Mouse (Mus musculus) adrenal gland, adult 18-20 months (tissue): ENCODE results near the gene Fcor. TPM values are rescaled to one million over a fixed set of nuclear protein-coding genes. Genes with fewer than 3 reads are reported as not detected.

Source experiments
- DNase-seq, 2 experiments: peaks; one replicate each; pipeline ENCODE4 v3.0.0; 2021 to 2022; ENCODE audit warnings: low spot score in 2 of 2
- total RNA-seq, 2 experiments: library from RNA; stranded (reverse); gene quantifications; 1 replicate in 1 of 2; 2 replicates in 1 of 2; pipeline ENCODE4 v1.2.3; 2021

Gene Fcor
- total RNA-seq, 2 experiments from 2014 or later = 37.9 to 110 TPM

DNA sequence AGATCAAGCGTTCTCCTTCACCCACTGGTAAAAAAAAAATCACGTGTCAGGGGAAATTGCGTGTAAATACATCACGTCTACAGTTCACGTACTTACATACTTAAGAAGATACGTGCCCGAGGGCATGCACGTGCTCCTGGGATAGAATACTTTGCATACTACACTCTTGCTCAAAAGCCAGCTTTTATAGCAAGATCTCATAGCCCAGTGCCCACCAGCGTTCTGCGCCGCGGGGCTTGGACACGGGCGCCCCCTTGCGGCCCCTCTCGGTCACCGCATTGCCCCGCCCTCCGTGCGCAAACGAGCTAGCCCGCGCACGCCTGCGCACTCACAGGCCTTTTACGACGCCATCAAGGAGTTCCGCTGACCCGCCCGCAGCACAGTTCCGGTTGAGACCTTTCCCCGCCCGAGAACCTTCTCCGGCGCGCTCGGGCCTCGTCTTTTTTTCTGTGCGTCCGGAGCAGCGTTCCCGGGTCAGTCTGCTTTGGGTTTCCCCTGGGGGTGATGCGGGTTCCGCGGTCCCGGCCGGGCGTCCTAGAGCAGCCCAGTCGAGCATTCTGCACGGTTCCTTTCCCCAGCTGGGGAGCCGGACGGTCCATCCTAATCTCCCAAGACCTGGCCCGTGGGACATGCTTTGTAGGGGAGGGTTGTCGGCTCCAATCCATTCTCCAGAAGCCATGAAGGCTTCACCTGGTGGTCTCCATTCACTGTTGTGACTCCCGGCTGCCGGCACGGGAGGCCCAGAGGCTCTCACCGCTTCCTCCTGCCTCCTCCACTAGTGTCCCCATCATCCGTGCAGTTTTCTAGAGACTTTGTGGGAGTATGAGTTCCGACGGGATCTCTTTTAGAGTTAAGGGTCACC, 4.2 kb upstream of the Fcor start, which contains the start of gene Trappc5:
Gene Trappc5 (plus strand): TSS at position 169 of the 862 bp plus-strand sequence.
- peak; percentile 95 for DNase-seq

DNA sequence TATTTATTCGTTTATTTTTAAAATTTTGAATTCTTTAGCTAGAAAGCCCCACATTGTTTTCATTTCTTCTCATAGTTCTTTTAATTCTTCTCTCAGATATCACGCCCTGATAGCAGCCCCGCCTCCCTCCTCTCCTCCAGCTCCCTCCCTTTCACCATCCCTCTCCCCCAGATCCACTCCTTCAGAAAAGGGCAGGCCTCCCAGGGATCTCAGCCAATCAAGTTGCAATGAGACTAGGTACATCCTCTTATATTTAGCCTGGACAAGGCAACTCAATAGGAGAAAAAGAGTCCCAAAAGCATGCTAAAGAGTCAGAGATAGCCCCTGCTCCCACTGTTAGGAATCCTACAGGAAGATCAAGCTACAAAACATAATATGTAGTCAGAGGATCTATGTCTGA, 2.5 kb upstream of the Fcor start:
- no peak for DNase-seq

DNA sequence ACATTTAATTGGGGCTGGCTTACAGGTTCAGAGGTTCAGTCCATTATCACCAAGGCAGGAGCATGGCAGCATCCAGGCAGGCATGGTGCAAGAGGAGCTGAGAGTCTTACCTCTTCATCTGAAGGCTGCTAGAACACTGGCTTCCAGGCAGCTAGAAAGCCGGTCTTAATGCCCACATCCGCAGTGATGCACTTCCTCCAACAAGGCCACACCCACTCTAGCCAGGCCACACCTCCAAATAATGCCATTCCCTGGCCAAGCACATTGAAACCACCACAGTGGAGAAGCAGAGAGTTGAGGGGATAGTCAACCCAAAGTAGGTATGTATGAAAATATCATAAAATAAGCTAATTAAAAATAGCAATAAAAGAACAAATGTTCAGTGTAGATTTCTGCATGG, 1.8 kb downstream of the Fcor start:
- DNase-seq = no peak

DNA sequence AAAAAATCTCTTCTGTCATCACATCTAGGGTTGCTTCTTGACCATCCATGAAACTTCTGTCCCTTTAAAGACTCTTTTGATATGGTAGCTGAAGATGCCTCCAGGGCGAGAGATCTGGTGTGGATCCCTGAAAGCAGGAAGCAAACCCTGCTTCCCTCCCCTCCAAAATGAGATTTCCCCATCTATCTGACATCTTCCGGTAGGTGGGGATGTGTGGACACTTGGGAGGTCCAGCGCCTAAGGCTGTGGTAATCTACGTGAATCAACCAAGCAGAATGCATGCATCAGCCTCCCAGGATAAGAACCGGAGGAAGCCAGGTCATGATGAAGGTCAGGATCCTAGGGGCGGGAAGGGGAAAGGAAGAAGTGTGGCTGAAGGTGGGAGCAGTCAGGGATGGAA, 6.7 kb downstream of the Fcor start, which contains the start of gene Mcemp1:
Gene Mcemp1 (plus strand): TSS at position 248 of the 400 bp plus-strand sequence.
- no peak for DNase-seq

DNA sequence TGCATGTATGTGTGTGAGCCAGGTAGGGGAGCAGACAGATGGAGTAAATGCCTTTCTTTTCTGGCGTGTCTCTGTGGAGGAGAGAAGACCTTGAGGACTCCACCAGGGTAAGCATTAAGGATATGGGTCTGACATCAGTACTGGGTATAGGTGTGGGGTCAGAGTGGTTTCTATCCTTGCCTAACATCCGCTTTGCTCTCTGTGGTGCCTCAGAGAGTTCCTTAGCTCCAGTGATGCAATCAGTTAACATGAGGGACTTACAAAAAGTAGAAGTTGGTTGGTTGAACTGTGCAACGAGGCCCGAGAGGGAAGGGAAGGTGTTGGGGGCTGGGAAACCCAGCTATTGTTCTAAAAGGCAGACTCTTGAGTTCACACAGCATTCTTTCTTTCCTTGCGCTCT, 7.8 kb downstream of the Fcor start:
- DNase-seq = no peak

DNA sequence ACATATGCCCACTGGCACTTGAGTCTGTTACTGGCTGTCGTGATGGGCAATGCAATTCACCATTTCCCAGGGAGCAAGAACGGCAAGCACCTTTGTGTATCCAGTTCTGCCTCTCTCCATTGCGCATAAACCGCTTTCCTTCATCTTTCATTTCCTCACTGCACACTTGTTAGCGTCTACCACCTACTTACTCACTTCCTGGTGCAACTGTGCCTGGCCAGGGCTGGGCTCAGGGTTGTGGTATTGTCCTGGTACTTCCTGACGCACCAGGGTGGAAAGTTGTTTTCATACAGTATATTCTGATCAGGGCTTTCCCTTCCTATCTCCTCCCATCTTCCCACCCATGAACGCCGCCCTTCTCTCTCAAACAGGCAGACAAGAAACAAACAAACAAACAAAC, 11.3 kb downstream of the Fcor start:
- DNase-seq = no peak

DNA sequence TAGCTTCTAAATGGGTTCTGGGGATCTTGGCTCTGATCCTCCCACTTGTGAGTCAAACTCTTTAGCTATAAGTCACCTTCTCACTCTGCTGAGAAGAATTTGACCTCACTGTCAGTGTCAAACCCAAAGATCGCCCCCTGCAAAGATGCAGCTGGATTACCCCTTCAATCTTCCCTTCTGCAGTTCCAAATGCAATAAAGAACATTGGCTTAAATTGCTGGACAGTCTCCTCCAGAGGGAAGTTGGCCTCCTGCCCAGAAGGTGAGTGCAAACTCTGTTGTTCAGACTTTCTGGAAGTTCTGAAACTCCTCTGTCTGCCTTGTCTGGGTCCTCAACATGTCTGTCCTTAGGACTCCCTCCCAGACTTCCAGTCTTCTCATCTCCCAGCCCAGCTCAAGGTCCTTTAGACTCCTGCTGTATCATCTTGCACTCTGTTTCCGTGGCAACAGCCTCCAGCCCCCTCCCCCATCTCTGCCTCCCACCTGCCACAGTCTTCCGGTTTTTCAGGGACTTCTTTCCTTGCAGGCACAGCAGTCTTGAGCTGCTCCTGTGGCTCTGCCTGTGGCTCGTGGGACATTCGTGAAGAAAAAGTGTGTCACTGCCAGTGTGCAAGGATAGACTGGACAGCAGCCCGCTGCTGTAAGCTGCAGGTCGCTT, 15.3 kb downstream of the Fcor start:
- DNase-seq = no peak

DNA sequence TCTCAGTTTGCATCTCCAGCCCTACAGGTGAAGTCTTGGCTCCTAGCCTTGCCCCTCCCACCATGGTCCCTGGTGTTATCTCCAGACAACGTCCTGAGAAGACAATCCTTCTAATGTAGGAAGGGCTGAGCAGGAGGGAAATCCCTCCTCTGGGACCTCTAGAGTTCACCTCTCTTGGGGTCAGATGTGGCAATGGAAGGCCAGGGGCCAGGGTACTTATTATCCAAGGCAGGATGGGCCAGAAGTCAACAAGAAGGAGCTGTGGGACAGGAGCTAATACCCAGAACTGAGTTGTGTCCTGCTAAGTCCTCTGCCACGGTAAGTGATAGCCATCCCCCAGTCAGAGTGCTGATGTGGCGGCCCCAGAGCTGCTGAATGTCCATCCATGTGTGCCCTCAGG, 16.6 kb downstream of the Fcor start, which contains the start of gene Retn:
Gene Retn (plus strand): TSS at position 245 of the 400 bp plus-strand sequence.
- DNase-seq = no peak

DNA sequence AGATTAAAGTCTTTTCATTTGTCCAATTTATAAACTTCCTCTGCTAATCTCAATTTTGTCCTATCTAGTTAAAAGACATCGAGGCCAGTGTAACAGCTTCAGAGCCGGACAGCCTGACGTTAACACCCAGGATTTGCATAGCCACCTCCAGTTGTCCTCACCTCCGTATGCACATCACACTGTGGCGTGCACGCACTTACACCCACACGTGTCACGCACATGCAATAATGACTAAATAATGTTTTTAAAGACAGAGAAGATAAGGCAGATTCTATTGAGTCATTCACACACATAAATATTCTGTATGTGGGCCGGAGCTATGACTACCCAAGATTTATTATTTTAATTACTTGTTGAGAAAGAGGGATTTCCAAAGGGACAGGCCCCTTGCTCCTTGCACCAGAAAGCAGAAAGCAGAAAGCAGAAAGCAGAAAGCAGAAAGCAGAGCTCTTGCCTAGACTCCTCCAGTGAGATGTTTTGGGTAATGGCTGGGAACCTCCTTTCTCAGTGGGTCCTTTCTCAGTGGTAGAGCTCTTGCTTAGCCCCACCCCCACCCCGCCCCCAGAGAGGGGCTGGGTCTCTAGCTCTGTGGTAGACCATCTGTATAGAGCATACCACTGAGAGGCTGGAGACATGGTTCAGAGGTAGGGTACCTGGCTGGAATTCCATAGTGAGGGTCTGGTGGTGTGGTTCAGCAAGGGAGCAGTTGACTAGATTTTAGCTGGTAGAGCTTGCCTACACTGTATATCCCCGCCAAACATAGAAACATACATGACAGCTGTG, 17.2 kb downstream of the Fcor start:
- no peak for DNase-seq

DNA sequence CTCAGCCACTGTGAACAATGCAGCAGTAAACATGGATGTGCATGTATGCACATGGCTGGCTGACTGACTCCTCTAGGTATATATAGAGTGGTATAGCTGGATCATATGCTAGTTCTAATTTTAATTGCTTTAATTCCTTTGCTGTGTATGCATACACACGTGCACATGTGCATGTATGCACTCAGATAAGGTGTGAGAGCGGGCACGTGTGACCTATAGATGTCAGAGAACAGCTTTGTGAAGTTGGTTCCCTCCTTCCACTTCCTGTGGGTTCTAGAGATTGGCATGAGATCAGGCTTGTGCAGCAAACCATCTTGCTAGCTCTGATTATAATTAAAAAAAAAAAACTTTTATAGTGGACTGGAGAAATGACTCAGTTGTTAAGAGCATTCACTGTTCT, 19.3 kb downstream of the Fcor start:
- DNase-seq = no peak

DNA sequence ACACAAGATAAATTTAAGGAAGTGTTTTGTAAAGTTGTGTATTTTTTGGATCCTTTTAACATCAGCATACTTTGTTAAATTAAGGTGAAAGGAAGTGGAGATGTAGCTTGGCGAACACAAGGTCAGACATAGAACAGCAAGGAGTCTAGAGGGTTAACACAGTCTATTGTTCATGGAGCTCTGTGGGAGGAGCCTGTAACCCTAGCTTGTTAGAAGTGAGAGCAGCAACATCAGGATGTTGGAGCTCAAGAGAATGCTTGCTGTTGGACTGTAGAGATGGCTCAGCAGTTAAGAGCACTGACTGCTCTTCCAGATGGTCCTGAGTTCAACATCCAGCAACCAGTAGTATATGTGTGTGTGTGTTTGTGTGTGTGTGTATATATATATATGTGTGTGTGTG, 23.2 kb downstream of the Fcor start:
- DNase-seq = no peak

DNA sequence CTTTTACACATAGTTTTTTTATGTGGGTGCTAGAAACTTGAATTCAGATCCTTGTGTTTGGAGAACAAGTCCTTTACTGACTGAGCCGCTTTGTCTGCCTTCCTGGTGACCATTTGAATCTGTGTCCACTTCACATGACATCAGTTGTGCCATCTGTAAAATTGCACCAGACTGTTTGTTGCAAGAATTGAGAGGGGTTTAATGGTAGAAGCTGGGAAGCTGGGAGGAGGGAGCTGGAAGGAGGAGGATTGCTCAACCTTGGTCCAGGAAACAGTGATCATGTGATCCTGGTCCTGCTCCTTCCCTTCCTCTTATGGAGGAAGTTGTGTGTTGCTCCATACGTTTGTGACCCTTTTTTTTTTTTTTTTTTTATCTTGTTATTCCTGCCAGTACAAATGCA, 23.9 kb downstream of the Fcor start:
- DNase-seq = no peak

DNA sequence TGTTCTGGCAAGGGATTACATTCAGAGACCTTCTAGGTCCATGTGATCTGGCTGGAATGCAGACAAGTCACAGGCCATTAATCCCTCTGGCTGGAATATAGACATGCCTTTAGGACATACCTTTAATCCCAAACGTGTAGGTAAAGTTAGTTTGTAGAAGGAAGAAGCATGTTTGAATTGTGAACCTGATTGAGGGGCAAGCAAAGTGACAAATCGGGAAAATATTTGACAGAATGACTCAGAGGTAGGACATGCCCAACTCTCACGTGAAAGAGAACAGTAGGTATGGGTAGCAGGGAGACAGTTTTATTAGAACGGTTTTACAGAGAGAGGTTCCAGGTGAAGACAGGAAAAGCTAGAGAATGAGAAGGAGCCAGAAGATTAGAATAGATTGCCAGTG, 24.6 kb downstream of the Fcor start:
- DNase-seq = no peak

DNA sequence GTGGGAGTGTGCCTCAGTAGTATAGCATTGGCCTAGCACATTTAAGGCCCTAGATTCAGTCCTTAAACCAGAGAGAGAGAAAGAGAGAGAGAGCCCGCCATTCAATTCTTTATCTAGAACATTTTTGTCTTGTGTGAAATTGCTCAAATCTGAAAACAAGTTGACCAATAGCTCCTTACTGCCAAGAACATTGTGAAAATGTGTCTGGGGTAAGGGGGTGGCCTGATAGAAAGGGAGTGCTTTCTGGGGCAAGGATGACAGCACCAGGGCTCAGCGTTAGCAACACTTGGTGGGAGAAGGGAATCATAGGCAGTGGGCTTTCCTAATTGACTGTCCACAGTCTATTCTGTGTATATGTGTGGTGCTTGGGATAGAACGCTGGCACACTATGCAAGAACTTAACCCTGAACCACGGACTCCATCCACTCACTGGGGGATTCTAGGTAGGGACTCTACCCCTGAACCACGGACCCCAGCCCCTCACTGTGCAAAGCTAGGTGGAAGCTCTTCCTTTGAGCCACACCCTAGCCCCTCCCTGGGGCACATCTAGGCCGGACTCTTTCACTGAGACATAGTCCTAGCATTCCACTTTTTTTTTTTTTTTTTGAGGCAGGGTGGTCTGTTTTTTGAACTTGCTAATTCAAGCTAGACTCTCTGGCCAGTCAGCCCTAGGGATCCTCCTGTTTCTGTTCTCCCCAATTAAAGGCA, 25.2 kb downstream of the Fcor start:
- DNase-seq = no peak

DNA sequence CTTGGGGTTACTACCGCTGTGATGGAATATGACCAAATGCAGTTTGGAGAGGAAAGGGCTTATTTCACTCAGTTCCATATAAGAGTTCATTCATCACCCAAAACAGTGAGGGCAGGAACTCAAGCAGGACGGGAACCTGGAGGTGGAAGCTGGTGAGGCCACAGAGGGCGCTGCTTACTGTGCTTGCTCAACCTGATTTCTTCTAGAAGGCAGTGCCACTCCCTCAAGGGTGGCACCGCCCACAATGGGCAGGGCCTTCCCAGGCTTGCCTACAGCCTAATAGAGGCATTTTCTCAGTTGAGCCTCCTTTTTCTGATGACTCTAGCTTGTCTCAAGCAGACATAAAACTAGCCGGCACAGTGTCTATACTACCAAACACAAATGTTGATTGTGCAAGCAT, 26.4 kb downstream of the Fcor start:
- peak; percentile 24 to 42 for DNase-seq

DNA sequence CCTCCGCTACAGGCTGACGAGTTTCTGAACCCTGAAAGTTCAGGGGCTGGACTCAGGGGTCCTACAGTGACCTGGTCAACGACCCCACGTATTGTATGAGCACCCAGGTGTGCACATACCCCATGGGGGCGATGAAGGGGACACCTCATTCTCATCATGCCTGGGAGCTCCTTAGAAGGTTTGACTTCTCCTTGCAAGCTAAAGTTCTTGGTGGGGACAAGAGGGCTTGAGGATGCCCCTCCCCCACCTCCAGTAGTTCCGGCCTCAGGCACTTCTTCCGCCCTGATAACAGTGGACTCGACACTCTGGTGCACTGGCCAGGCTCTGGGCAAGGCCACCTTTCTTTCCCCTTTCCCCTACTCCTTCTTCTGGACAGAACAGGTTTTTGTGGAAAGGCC, 40.7 kb downstream of the Fcor start:
- no peak for DNase-seq

DNA sequence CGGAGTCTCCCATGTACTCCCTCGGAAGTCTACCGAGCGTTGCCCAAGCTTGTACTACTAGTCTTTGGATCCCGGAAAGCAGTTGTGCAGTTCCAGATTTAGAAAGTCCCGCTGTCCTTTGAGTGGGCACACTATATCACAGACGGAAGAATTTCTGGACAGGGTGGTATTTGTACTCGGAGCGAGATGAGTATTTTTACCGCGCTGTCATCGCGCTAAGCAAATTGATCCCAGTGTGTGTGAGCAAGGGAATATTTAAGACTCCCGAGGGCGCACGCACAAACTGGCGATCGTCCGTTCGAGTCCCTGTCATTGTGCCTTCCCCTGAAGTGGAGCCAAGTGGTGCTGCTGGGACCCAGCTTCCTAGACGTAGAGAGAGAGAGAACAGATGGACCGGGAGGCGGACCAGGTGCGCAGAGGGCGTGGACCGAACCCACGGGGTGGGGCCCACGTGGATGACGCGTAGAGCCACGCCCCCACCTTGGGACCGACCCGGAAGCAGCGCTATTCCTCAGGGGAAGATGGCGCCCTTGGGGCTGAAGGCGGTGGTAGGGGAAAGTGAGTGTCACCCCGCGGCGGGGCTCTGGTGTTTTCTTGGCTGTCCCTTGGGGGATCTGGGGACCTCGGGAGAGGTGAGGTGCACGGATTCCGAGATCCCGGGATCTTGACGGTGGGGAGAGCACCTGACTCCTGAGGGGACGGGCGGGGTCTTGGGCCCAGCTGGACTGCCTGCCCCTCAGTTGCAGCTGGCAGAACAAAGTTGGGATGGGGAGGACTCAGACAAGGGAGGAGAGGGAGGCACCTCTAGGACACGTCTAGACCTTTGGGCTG, 41.3 kb downstream of the Fcor start, which contains the start of gene Stxbp2:
Gene Stxbp2 (plus strand): TSS at position 309 of the 831 bp plus-strand sequence.
- DNase-seq = peak; percentile 69 to 70

DNA sequence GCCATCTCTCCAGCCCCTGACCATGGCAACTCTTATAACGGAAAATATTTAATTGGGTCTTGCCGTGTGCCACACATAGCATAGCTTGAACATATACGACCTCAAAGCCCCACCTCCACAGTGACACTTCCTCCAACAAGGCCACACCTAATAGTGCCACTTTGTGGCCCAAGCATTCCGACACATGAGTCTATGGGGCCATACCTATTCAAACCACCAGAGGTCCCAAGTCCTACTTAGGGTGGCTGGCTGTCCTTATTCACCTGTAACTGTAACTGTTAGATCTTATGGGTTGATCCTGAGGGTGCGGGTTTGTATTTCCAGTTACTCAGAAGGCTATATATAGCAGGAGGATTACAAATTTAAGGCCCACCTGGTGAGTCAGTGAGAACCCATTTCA, 44.1 kb downstream of the Fcor start:
- DNase-seq = no peak

DNA sequence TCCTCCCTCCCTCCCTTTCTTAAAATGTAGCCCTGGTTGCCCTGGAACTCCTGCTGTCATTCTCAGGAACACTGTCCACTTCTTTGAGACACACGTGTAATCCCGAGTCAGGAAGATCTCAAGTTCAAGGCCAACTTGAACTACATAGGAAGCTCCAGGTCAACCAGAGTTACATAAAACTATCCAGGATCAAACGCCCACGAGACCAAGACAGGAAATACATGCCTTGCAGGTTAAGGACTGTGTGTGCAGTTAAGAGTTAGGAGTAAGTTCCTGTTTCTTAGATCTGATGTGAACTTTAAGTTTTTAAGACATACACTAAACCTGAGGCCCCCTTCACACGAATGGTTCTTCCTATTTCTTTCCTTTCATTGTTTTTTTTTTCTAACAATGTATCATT, 45.2 kb downstream of the Fcor start:
- DNase-seq = no peak

DNA sequence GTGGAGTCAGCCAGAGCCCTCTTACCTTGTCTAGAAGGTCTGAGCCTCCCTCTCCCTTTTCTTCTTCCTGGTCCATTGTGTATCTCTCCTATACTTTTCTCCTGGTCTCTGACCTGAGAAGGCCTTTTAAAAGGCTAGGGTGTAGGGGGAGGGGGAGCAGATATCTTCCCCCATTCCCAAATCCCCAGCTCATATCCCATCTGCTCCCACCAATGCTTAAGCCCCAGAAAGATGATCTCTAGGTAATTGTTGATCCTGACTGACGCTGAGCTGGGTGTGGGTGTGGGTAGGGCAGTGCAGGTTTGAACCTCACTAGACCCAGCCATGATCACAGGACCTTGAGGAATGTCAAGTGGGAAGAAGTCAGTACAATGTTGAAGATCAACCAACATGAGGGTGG, 46.7 kb downstream of the Fcor start, which contains the start of gene Pcp2:
Gene Pcp2 (minus strand): TSS at position 101 of the 400 bp plus-strand sequence.
- DNase-seq = no peak
